Mouse (Mus musculus): ENCODE measurements around the gene Aldoc.

Aldoc gene

GRCm38 (mm10) chr11:78332676-78333075 lies 9.9 kb downstream of the Aldoc start:
- DNase-seq (ENCODE audit: low read depth), result no peak

- DNase-seq (ENCODE audit: low read depth), result no peak
Measured at GRCm38 (mm10) chr11:78333992-78334391, 11.2 kb downstream of the Aldoc start.

- no peak for DNase-seq (ENCODE audit: low read depth)
Measured at GRCm38 (mm10) chr11:78337040-78337439, 14.3 kb downstream of the Aldoc start.

- DNase-seq (ENCODE audit: low read depth), result no peak
Measured at GRCm38 (mm10) chr11:78341702-78342101, 18.9 kb downstream of the Aldoc start.

DNA sequence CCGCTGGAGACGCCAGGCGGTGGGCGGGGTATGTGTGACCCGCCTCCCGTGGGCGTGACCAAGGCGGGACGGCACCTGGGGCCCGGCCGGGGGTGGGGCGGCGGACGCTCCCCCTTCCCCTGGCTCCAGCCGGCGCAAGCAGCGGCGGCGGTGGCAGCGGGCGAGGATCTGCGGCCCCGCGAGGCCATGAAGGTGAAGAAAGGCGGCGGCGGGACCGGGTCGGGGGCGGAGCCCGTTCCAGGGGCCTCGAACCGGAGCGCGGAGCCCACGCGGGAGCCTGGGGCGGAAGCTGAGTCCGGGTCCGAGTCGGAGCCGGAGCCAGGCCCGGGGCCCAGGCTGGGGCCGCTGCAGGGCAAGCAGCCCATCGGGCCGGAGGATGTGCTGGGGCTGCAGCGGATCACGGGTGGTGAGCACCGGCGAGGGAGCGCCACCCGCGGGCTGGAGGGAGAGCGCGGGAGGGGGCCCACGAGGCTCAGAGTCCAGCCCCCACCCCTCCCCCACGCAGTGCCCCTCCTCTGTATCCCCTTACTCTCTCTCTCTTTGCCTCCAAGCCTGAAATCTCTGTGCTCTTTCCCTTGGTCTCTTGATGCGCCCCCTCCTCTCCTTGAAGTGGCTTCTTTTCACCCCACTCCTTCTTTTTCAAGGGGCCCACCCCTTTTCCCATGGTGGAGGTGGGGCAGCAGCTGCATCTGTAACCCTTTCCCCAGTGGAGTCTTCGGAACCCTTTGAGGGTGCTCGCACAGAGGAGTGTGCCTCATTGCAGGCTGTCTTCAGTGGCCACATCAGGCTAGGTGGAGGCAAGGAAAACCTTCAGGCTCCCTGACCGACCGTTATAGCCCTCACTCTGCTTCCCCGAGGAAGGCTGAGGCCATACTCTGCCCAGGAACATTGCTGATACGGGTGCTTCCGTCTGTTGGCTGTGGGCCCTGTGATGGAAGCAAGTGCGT lies 20.9 kb downstream of the Aldoc start, which contains the start of gene Unc119:
Gene Unc119 (plus strand): TSS at position 102 of the 947 bp plus-strand sequence.
- peak; percentile 86 for DNase-seq (ENCODE audit: low read depth)

- DNase-seq (ENCODE audit: low read depth), result no peak
Measured at GRCm38 (mm10) chr11:78344328-78344889, 21.6 kb downstream of the Aldoc start.

GRCm38 (mm10) chr11:78344890-78345715 lies 22.3 kb downstream of the Aldoc start:
- DNase-seq (ENCODE audit: low read depth), result peak; percentile 36

GRCm38 (mm10) chr11:78345801-78346200 lies 23.0 kb downstream of the Aldoc start:
- DNase-seq (ENCODE audit: low read depth), result peak; percentile 82

- DNase-seq (ENCODE audit: low read depth), result peak; percentile 39
Measured at GRCm38 (mm10) chr11:78346326-78347069, 23.7 kb downstream of the Aldoc start.

DNA sequence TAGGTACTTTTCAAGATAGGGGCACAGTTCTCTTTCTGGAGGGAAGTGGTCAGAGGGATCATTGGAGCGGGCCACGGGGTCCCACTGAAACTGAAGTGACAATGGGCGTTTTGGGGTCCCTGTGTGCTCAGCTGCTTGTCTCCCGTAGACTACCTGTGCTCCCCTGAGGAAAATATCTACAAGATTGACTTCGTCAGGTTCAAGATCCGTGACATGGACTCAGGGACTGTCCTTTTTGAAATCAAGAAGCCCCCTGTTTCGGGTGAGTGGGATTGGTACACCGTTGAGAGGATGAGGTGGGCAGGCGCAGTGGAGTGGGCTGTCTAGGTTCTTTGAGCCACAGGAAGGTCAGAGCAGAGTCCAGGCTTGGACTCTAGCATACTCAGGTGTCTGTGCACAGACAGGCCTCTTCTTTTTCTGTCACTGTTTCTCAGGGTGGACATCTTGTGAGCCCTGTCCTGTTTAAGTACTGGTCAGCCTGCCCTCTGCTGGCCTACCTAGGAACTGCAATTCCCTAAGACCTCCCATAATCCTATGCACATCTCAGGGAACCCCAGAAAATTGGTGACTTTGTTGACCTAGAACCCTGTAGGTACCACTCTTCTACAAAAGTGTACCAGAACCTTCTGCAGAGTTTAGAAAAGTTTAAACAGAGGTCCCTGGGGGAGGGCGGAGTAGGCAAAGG lies 24.4 kb downstream of the Aldoc start:
- DNase-seq (ENCODE audit: low read depth), result peak; percentile 88

DNA sequence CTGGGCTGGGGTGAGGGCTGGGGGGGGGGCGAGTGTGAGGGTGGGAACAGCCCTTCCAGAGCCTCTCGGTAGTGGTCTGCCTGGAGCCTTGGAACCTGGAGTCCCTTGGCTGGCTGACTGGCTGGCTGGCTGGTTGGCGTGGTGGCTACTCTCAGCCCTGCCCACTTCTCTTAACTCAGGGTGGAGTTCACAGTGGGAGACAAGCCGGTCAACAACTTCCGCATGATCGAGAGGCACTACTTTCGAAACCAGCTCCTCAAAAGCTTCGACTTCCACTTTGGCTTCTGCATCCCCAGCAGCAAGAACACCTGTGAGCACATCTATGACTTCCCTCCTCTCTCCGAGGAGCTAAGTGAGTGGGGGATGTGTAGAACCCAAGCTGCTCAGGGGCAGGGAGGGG lies 25.1 kb downstream of the Aldoc start:
- no peak for DNase-seq (ENCODE audit: low read depth)

DNA sequence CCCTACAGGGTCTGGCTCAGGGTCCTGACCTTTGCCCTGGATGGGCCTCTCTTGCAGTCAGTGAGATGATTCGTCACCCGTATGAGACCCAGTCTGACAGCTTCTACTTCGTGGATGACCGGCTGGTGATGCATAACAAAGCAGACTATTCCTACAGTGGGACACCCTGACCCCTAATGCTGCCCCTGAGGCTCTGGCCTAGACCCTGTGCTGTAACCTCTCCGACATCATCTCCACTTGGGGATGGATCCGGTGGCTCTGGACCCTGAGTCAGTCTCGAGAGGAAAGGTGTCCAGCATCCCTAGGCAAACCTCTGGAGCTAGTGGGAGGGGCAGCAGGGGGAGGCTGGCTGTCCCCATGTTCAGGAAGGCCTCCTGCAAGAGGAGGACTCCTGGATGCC lies 25.7 kb downstream of the Aldoc start:
- DNase-seq (ENCODE audit: low read depth), result no peak

DNA sequence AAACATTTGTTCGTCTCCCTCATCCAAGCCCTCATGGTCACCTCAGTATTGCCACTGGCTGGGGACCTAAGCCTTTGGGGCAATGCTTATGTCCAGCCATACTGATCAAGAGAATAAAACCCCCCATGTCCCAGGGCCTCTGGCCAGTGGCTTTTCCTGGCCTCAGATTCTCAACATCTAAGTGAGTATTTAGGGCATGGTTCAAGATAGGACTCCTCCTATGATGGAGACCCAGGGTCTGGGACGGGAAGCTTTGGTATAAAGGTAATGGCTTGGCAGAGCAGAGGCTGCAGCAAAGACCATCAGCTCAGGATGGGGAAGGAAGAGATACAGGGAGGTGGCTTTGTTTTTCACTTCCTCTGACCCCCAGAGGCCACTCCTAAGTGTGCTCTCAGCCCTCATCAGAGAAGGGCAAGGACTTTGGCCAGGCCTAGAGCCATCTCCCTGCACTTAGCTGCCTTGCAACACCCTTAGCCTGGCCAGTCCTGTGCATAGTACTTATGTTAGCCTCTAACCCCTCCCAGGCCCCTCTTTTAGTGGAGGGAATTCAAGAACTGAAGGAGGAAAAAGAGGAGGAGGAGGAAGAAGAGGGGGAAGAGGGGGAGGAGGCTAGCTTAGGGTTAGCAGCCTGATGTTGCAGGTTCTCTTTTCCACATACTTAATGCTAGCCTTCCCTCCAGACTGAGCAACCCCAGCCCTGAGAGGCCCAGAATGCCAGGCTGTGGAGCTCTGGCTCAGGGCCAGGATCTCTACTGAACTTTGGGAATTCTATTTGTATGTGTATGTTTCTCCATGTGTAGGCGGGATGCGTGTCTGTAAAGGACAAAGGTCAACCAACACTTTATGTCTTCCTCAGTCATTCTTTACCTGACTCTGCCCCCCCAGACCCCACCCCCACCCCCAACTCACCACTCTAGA lies 26.9 kb downstream of the Aldoc start:
- no peak for DNase-seq (ENCODE audit: low read depth)

GRCm38 (mm10) chr11:78353081-78353480 lies 30.3 kb downstream of the Aldoc start:
- DNase-seq (ENCODE audit: low read depth), result peak; percentile 32

DNA sequence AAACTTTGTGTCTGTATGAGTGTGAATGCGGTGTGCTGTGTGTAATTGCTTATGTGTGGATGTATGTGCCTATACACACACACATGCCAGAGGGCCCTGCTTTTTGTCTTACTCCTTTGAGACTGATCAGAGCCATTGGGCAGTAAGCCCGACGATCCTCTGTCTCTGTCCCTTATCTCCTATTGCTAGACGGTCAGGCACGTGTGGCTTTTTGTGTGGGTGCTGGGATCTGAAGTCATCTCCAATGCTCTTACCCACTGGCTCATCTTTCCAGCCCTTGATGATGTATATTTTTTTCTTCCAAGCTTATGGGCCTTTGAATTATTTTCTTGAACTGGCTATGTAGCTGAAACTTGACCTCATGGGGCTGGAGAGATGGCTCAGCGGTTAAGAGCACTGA lies 32.1 kb downstream of the Aldoc start:
- no peak for DNase-seq (ENCODE audit: low read depth)

DNA sequence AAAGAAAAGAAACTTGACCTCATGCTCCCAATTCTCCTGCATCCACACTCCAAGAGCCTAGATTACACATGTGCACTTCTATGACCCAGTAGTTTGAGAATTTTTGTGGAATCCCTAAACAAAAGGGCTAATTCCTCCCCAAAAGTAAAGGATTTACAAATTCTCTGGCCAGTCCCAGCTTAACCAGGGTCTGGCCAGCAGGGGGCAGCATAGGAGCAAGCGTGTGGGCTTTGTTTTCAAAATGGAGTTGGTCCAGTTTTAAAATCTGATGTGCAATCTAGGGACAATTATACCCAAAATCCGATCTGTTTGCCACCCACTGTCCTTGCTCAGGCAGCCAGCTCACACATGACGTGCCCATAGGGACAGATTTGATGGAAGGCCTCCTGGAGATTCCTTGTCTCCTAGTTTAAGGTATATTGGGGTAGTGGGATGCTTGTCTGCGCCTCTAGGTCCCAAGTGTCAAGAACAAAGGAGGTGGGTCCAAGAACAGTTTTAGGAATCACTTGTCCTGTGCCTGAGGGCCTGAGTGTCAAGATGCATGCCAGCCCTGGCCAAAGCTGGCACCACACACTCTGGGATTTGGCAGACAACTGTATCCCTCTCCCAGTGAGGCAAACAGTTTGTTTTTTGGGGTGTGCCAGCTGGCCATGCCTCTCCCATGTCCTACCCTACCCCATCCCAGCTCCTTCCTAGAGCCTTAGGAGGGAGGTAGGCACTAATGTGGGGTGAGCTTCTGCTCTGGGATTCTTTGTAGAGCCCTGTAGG lies 32.9 kb downstream of the Aldoc start:
- DNase-seq (ENCODE audit: low read depth), result peak; percentile 84

DNA sequence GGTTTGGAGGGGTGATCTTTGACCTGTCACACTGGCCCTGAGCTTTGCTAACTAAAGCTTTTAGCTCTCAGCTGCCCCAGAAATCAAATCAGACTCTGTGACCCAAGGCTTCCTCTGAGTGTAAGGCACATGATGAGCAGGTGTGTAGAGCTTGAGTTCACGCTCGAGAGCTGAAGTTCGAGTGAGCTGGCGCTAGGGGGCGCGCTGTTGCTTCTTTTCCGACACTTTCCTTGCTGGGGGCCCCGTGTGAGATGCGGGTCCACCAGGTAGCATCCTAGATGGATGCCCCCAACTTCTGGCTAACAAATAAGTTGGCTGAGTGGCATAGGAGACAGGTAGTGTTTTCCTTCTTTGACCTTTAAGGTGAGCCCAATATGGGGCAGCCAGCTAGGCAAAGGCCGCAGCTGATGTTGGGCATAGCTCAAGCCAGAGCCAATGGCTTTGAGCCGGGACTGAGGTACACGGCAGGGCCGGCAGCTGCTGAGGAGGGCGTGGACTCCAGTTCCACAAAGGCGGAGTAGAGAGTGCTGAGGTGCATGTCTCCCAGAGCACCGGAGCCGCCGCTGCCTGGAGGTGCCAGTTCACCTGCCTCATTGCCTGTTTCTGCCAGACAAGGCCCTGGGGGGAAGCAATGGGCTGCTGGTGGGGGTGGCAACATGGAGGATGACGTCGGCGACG lies 35.7 kb downstream of the Aldoc start:
- peak; percentile 72 for DNase-seq (ENCODE audit: low read depth)

DNA sequence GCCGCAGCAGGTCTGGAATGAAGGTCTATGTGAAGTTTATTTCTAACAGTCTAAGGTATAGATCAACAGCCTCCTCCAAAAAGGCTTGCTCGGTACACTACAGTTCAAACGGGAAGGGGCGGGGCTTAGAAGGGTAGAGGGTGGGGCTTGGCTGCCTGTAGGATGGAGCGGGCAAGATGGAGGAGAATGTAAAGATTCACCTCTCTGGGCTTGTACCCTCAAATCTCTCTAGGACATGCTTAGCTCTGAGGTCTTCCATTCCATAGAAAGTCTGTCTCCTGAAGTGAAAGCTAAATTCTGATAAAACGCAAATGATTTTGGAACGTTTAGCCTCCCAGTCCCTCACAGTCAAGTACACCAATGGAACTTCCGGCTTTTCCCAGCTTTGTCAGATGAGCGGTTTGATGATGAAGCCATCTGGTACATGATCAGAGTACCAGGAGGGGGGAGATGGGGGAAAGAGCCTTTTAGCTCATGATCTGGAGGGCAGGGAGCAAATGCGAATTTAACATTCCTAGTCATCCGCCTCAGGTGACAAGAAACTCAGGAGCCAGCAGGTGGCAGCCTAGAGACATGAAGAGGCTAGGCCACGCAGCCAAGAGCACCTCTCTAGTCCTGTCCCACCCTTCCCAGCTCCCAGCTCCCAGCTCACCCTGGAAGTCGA lies 37.5 kb downstream of the Aldoc start:
- peak; percentile 91 for DNase-seq (ENCODE audit: low read depth)
